Mouse (Mus musculus) midbrain, embryonic 15.5 days (tissue): ENCODE results near the gene Plcb2. TPM values are rescaled to one million over a fixed set of nuclear protein-coding genes. Genes with fewer than 3 reads are reported as not detected.

Experiments
- ATAC-seq: fragments of 200-750 bp; cut with Nextera tagmentation; replicated peaks from 2 replicates; pipeline ENCODE4 v1.8.0; 2017; ENCODE audit warnings: moderate TSS enrichment
- H3K27ac ChIP-seq: fragments of 300-500 bp; sonication (generic); 2 replicates; pipeline ENCODE4 v1.5.1; 2015; ENCODE audit warnings: mild to moderate bottlenecking, inconsistent platforms
- H3K27me3 ChIP-seq: fragments of 300-500 bp; sonication (generic); replicated peaks from 2 replicates; pipeline ENCODE4 v1.6.1; 2015; ENCODE audit warnings: inconsistent platforms
- H3K36me3 ChIP-seq: fragments of 300-500 bp; sonication (generic); replicated peaks from 2 replicates; pipeline ENCODE4 v1.6.1; 2015; ENCODE audit warnings: inconsistent platforms
- H3K4me1 ChIP-seq: fragments of 300-500 bp; sonication (generic); 2 replicates; pipeline ENCODE4 v1.6.1; 2015; ENCODE audit warnings: inconsistent platforms
- H3K4me2 ChIP-seq: fragments of 300-500 bp; sonication (generic); 2 replicates; pipeline ENCODE4 v1.6.1; 2015; ENCODE audit warnings: inconsistent platforms, mild to moderate bottlenecking, moderate library complexity
- H3K4me3 ChIP-seq: fragments of 300-500 bp; sonication (generic); 2 replicates; pipeline ENCODE4 v1.5.1; 2015; ENCODE audit warnings: mild to moderate bottlenecking, inconsistent platforms
- H3K9ac ChIP-seq: fragments of 300-500 bp; sonication (generic); 2 replicates; pipeline ENCODE4 v1.6.1; 2015; ENCODE audit warnings: mild to moderate bottlenecking, inconsistent platforms
- H3K9me3 ChIP-seq: fragments of 300-500 bp; sonication (generic); 2 replicates; pipeline ENCODE4 v1.6.1; 2016; ENCODE audit warnings: inconsistent platforms
- WGBS: fragments of 180-500 bp; shearing (Covaris S2); methylation state at CpG from one replicate; pipeline ENCODE4 v1.1.7; 2015; ENCODE audit warnings: mixed read lengths; 5-methylcytosine and 5-hydroxymethylcytosine counted together
- polyA plus RNA-seq: library from polyadenylated mRNA; unstranded; fragments of >200 nt; fragmentation: Nextera tagmentation; extraction: Ambion mirVana; gene quantifications from 2 replicates; pipeline ENCODE4 v1.2.1, GENCODE M21; 2015

Plcb2 gene
- polyA plus RNA-seq, 1 experiment from 2014 or later: 0.71 TPM

- 0 out of 2 replicates have a peak, but pooled peaks cover 2% of the 10 kb centered on the region for H3K36me3 ChIP-seq
- ATAC-seq: no peak
- WGBS: 26% methylated on average over 15 of the region's 15 CpGs
- H3K9ac ChIP-seq: no peak overlapping the region
- peaks cover 42% of the 10 kb centered on the region for H3K27me3 ChIP-seq
- no peak overlapping the region for H3K4me3 ChIP-seq
- no peaks in the 10 kb centered on the region for H3K9me3 ChIP-seq
- peaks cover 16% of the 10 kb centered on the region for H3K4me1 ChIP-seq
- H3K4me2 ChIP-seq: no peak overlapping the region
- H3K27ac ChIP-seq: no peak overlapping the region
These were observed 54.4 kb downstream of the Plcb2 start for GRCm38 (mm10) chr2:118673686-118674465.

- Histone ChIP-seq H3K9me3 (no peaks in the 10 kb centered on the region), H3K9ac (no peak overlapping the region), H3K4me3 (no peak overlapping the region), H3K27ac (no peak overlapping the region), H3K4me2 (no peak overlapping the region), H3K36me3 (0 out of 2 replicates have a peak, but pooled peaks cover 2% of the 10 kb centered on the region), H3K4me1 (peaks cover 16% of the 10 kb centered on the region), H3K27me3 (peaks cover 25% of the 10 kb centered on the region)
- ATAC-seq: no peak
- 73% methylated on average over 1 of the region's 1 CpGs for WGBS
These were observed 56.5 kb downstream of the Plcb2 start for GRCm38 (mm10) chr2:118671728-118672127.

- no peak overlapping the region for H3K27ac ChIP-seq
- peaks cover 30% of the 10 kb centered on the region for H3K4me1 ChIP-seq
- ATAC-seq: no peak
- H3K4me3 ChIP-seq: no peak overlapping the region
- H3K27me3 ChIP-seq: peaks cover 8% of the 10 kb centered on the region
- 36% methylated on average over 2 of the region's 2 CpGs for WGBS
- H3K36me3 ChIP-seq: no peaks in the 10 kb centered on the region
- no peak overlapping the region for H3K4me2 ChIP-seq
- no peaks in the 10 kb centered on the region for H3K9me3 ChIP-seq
- no peak overlapping the region for H3K9ac ChIP-seq
These were observed 58.5 kb downstream of the Plcb2 start for GRCm38 (mm10) chr2:118669785-118670184.

- 73% methylated on average over 6 of the region's 6 CpGs for WGBS
- Histone ChIP-seq H3K4me2 (no peak overlapping the region), H3K27me3 (0 out of 2 replicates have a peak, but pooled peaks cover 3% of the 10 kb centered on the region), H3K9me3 (no peaks in the 10 kb centered on the region), H3K9ac (no peak overlapping the region), H3K4me3 (no peak overlapping the region), H3K27ac (no peak overlapping the region), H3K36me3 (no peaks in the 10 kb centered on the region), H3K4me1 (peaks cover 35% of the 10 kb centered on the region)
- ATAC-seq: no peak
These were observed 59.0 kb downstream of the Plcb2 start for GRCm38 (mm10) chr2:118669245-118669644.

GRCm38 (mm10) chr2:118667181-118667580, 61.1 kb downstream of the Plcb2 start:
- H3K27ac ChIP-seq: no peak overlapping the region
- H3K27me3 ChIP-seq: no peaks in the 10 kb centered on the region
- no peak overlapping the region for H3K4me3 ChIP-seq
- peak overlapping the region; percentile 68; the same call in 1 of the 2 replicates for H3K4me2 ChIP-seq
- H3K4me1 ChIP-seq: peaks cover 50% of the 10 kb centered on the region
- H3K9me3 ChIP-seq: no peaks in the 10 kb centered on the region
- H3K36me3 ChIP-seq: no peaks in the 10 kb centered on the region
- WGBS: 74% methylated on average over 5 of the region's 5 CpGs
- ATAC-seq: no peak
- no peak overlapping the region for H3K9ac ChIP-seq

GRCm38 (mm10) chr2:118665616-118666015, 62.6 kb downstream of the Plcb2 start:
- H3K27ac ChIP-seq: no peak overlapping the region
- H3K4me1 ChIP-seq: peaks cover 50% of the 10 kb centered on the region
- no peak overlapping the region for H3K4me3 ChIP-seq
- H3K36me3 ChIP-seq: no peaks in the 10 kb centered on the region
- H3K9me3 ChIP-seq: no peaks in the 10 kb centered on the region
- no peak for ATAC-seq
- 91% methylated on average over 4 of the region's 4 CpGs for WGBS
- H3K4me2 ChIP-seq: peak overlapping the region; percentile 68
- no peaks in the 10 kb centered on the region for H3K27me3 ChIP-seq
- H3K9ac ChIP-seq: no peak overlapping the region

- peak overlapping the region; percentile 59 for H3K4me3 ChIP-seq
- 84% methylated on average over 3 of the region's 3 CpGs for WGBS
These were observed 63.2 kb downstream of the Plcb2 start for GRCm38 (mm10) chr2:118664975-118665516.

GRCm38 (mm10) chr2:118663804-118664766, 64.2 kb downstream of the Plcb2 start:
- H3K27ac ChIP-seq: peak overlapping the region; percentile 83
- H3K9me3 ChIP-seq: no peaks in the 10 kb centered on the region
- no peaks in the 10 kb centered on the region for H3K36me3 ChIP-seq
- H3K27me3 ChIP-seq: no peaks in the 10 kb centered on the region
- 44% methylated on average over 19 of the region's 19 CpGs for WGBS
- peak overlapping the region; percentile 68 for H3K4me2 ChIP-seq
- peak; percentile 59 for ATAC-seq
- peak overlapping the region; percentile 59 for H3K4me3 ChIP-seq
- H3K4me1 ChIP-seq: peaks cover 64% of the 10 kb centered on the region
- peak overlapping the region; percentile 68 for H3K9ac ChIP-seq

More at GRCm38 (mm10) chr2:118664975-118665516, 63.2 kb downstream of the Plcb2 start:
- H3K9ac ChIP-seq: no peak overlapping the region; the same call in 1 of the 2 replicates
- peaks cover 55% of the 10 kb centered on the region for H3K4me1 ChIP-seq
- no peak overlapping the region for H3K27ac ChIP-seq
- H3K36me3 ChIP-seq: no peaks in the 10 kb centered on the region
- H3K27me3 ChIP-seq: no peaks in the 10 kb centered on the region
- peak overlapping the region; percentile 68 for H3K4me2 ChIP-seq
- H3K9me3 ChIP-seq: no peaks in the 10 kb centered on the region
- no peak for ATAC-seq

- Histone ChIP-seq H3K4me1 (peaks cover 62% of the 10 kb centered on the region), H3K4me2 (peak within 1 kb of the TSS; percentile 68), H3K4me3 (peak within 1 kb of the TSS; percentile 59), H3K27me3 (no peaks in the 10 kb centered on the region), H3K9me3 (no peaks in the 10 kb centered on the region), H3K27ac (peak within 1 kb of the TSS; percentile 83), H3K36me3 (no peaks in the 10 kb centered on the region), H3K9ac (peak within 1 kb of the TSS; percentile 68)
- under 1% methylated on average over 37 of the region's 37 CpGs for WGBS
- peak; percentile 69 for ATAC-seq
These were observed 65.1 kb downstream of the Plcb2 start, which contains the start of gene Pak6 for GRCm38 (mm10) chr2:118662902-118663803. Pak6 (plus strand) TSS chr2:118663303.

- H3K27ac ChIP-seq: no peak overlapping the region
- H3K4me1 ChIP-seq: peaks cover 56% of the 10 kb centered on the region
- 83% methylated on average over 9 of the region's 9 CpGs for WGBS
- no peaks in the 10 kb centered on the region for H3K36me3 ChIP-seq
- no peaks in the 10 kb centered on the region for H3K9me3 ChIP-seq
- no peak overlapping the region for H3K9ac ChIP-seq
- no peak for ATAC-seq
- H3K4me2 ChIP-seq: no peak overlapping the region
- no peaks in the 10 kb centered on the region for H3K27me3 ChIP-seq
- no peak overlapping the region for H3K4me3 ChIP-seq
These were observed 66.3 kb downstream of the Plcb2 start for GRCm38 (mm10) chr2:118661891-118662290.

- Histone ChIP-seq H3K27ac (peak overlapping the region; percentile 82), H3K4me1 (peaks cover 43% of the 10 kb centered on the region), H3K4me3 (peak overlapping the region; percentile 33), H3K36me3 (no peaks in the 10 kb centered on the region), H3K27me3 (no peaks in the 10 kb centered on the region), H3K4me2 (peak overlapping the region; percentile 62), H3K9me3 (no peaks in the 10 kb centered on the region), H3K9ac (peak overlapping the region; percentile 49)
- 3% methylated on average over 4 of the region's 4 CpGs for WGBS
- peak; percentile 75 for ATAC-seq
These were observed 68.2 kb downstream of the Plcb2 start for GRCm38 (mm10) chr2:118659998-118660452.
